Mouse (Mus musculus) stomach, embryonic 15.5 days (tissue): Measurements from ENCODE around the gene Casc1. TPM values are rescaled to one million over a fixed set of nuclear protein-coding genes. Genes with fewer than 3 reads are reported as not detected.

Experiments used
- ATAC-seq: fragments of 200-750 bp; cut with Nextera tagmentation; 2 replicates; pipeline ENCODE4 v1.8.0; 2017; ENCODE audit warnings: low read depth, moderate number of reproducible peaks, moderate TSS enrichment; ENCODE audit not compliant: insufficient read depth, low FRiP score
- H3K27ac ChIP-seq: fragments of 300-500 bp; sonication (generic); 2 replicates; pipeline ENCODE4 v1.5.1; 2015; ENCODE audit warnings: mild to moderate bottlenecking, inconsistent platforms
- H3K27me3 ChIP-seq: fragments of 300-500 bp; sonication (generic); replicated peaks from 2 replicates; pipeline ENCODE4 v1.6.1; 2015; ENCODE audit warnings: inconsistent platforms
- H3K36me3 ChIP-seq: fragments of 300-500 bp; sonication (generic); 2 replicates; pipeline ENCODE4 v1.6.1; 2015; ENCODE audit warnings: inconsistent platforms
- H3K4me1 ChIP-seq: fragments of 300-500 bp; sonication (generic); 2 replicates; pipeline ENCODE4 v1.6.1; 2015; ENCODE audit warnings: inconsistent platforms
- H3K4me2 ChIP-seq: fragments of 300-500 bp; sonication (generic); 2 replicates; pipeline ENCODE4 v1.6.1; 2015; ENCODE audit warnings: mild to moderate bottlenecking, inconsistent platforms
- H3K4me3 ChIP-seq: fragments of 300-500 bp; sonication (generic); replicated peaks from 2 replicates; pipeline ENCODE4 v1.5.1; 2015; ENCODE audit warnings: inconsistent platforms
- H3K9ac ChIP-seq: fragments of 300-500 bp; sonication (generic); 2 replicates; pipeline ENCODE4 v1.6.1; 2015; ENCODE audit warnings: inconsistent platforms
- H3K9me3 ChIP-seq: fragments of 300-500 bp; sonication (generic); 2 replicates; pipeline ENCODE4 v1.6.1; 2016; ENCODE audit warnings: inconsistent platforms
- WGBS: fragments of 180-500 bp; shearing (Covaris S2); methylation state at CpG from one replicate; pipeline ENCODE4 v1.1.7; 2015; 5-methylcytosine and 5-hydroxymethylcytosine counted together
- polyA plus RNA-seq: library from polyadenylated mRNA; unstranded; fragments of >200 nt; fragmentation: Nextera tagmentation; extraction: Ambion mirVana; gene quantifications from 2 replicates; pipeline ENCODE4 v1.2.1, GENCODE M21; 2015

Casc1 gene
- 0.19 and 0.49 TPM in 2 replicates for polyA plus RNA-seq

DNA sequence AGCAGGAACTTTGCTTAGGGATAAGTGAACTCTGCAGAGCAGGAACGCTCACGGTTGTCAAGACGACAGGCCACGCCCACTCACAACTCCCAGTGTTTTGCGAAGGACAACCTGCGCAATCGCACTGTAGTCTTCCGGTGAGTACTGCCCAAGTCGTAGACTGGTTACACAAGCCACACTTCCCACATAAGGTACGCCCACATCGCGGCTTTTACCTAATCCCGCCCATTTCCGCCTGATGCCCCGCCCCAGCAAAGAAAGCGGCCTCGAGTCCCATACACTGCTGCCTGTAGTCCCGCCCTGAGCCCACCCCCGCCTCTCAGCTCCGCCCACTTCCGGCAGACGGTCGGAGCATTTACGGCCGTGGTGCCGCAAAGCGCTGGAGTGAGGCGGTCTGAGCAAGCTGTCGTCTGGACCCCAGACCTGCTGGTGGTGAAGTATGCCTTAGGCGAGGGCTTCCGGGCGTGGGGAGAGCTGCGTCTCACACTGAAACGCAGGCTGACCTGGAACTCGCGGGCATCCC is at the start of gene Casc1, which contains the start of gene Etfrf1:
Gene Casc1 (minus strand): TSS at position 190 of the 523 bp plus-strand sequence.
Gene Etfrf1 (plus strand): TSS at position 319 of the 523 bp plus-strand sequence.
- peak within 1 kb of the TSS; percentile 73 for H3K9ac ChIP-seq
- H3K27me3 ChIP-seq = no peaks in the 10 kb centered on the region
- H3K4me1 ChIP-seq = peaks cover 11% of the 10 kb centered on the region; the same call in 1 of the 2 replicates
- ATAC-seq = peak; percentile 99
- WGBS = under 1% methylated on average over 36 of the region's 36 CpGs
- no peaks in the 10 kb centered on the region for H3K9me3 ChIP-seq
- peak within 1 kb of the TSS; percentile 72 for H3K4me3 ChIP-seq
- peak within 1 kb of the TSS; percentile 76 for H3K4me2 ChIP-seq
- peak within 1 kb of the TSS; percentile 96 for H3K27ac ChIP-seq
- H3K36me3 ChIP-seq = no peaks in the 10 kb centered on the region

DNA sequence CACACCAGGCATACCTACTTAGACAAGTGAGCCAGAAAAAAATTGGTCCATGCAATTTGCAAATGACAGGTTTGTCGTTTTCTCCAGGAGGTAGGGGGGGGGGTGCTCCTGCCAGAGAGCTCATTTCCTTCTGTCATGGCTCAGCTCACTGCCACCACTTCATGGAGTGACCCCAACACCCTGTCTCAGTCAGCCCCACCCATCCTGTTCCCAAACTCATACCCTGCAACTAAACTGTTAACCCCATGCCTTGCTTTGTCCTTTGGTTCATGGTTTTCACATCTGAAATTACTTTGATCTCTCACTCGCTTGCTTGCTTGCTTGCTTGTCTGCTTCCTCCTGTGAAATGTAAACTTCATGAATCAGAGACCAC is 45.9 kb upstream of the Casc1 start:
- Histone ChIP-seq H3K27me3 (no peaks in the 10 kb centered on the region), H3K9ac (no peak overlapping the region), H3K4me2 (no peak overlapping the region), H3K27ac (peak overlapping the region; percentile 68; the same call in 1 of the 2 replicates), H3K9me3 (no peaks in the 10 kb centered on the region), H3K36me3 (no peaks in the 10 kb centered on the region), H3K4me3 (no peak overlapping the region), H3K4me1 (no peaks in the 10 kb centered on the region; the same call in 1 of the 2 replicates)
- no peak for ATAC-seq
- WGBS = 25% methylated on average over 2 of the region's 2 CpGs

GRCm38 (mm10) chr6:145255952-145256700 is 45.3 kb upstream of the Casc1 start:
- no peaks in the 10 kb centered on the region for H3K27me3 ChIP-seq
- peak; percentile 90 for ATAC-seq
- H3K4me1 ChIP-seq = peaks cover 2% of the 10 kb centered on the region; the same call in 1 of the 2 replicates
- no peak overlapping the region for H3K4me3 ChIP-seq
- H3K27ac ChIP-seq = peak overlapping the region; percentile 68; the same call in 1 of the 2 replicates
- 62% methylated on average over 13 of the region's 13 CpGs for WGBS
- no peak overlapping the region for H3K4me2 ChIP-seq
- H3K36me3 ChIP-seq = no peaks in the 10 kb centered on the region
- H3K9ac ChIP-seq = no peak overlapping the region
- no peaks in the 10 kb centered on the region for H3K9me3 ChIP-seq

DNA sequence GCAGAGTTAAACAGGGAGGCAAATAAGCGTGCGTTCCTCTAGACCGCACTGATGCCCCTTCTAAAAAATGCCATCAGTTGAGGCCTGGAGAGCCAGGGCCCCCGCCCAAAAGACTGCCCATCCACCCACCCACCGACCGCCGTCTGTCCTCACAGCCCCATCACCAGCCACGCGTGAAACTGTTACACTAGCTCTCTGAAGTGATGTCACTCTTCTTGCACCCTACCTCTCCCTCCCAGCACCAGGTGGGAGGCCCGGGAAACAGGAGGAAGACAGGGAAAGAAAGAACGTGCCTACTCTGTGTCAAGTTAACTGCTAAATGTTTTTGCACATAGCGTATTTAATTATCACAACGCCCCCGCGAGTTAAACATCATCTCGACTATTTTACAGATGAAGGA is 40.0 kb upstream of the Casc1 start:
- peak overlapping the region; percentile 92 for H3K4me3 ChIP-seq
- H3K4me1 ChIP-seq = peaks cover 7% of the 10 kb centered on the region; the same call in 1 of the 2 replicates
- no peaks in the 10 kb centered on the region for H3K27me3 ChIP-seq
- H3K9me3 ChIP-seq = no peaks in the 10 kb centered on the region
- no peaks in the 10 kb centered on the region for H3K36me3 ChIP-seq
- H3K4me2 ChIP-seq = peak overlapping the region; percentile 86
- H3K9ac ChIP-seq = 0 out of 2 replicates have a peak overlapping the region, but pooled peaks have one; percentile 37
- peak overlapping the region; percentile 74 for H3K27ac ChIP-seq
- no peak; the same call in 1 of the 2 replicates for ATAC-seq
- 12% methylated on average over 16 of the region's 16 CpGs for WGBS

DNA sequence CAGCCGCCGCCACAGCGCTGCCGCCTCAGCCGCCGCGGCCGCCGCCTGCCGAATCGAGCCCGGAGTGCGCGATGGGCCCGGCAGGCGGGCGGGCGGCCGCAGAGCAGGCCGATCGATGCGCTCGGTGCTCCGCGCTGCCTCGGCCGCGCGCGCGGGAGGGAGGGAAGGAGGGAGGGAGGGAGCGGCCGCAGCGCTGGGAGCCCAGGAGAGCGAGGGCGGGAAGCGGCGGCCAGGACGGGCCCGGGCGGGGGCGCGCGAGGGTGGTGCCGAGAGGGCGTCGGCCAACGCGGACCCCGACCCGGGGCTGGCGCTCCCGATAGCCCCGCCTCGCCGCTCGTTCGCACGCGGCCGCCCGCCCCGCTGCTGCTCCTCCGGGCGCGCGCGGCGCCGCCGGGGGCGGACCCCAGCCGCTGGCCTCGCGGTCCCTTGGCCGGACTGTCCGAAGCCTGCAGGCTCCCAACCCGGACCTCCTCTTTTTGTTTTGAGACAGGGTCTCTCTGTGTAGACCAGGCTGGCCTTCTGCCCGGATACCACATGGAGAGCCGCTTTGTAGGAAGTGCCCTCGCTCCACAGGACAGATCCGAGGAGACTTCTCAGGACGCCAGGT is 39.5 kb upstream of the Casc1 start, which contains the start of gene Kras:
Gene Kras (minus strand): TSS at position 55 of the 607 bp plus-strand sequence.
- WGBS = 1% methylated on average over 33 of the region's 83 CpGs
- peak; percentile 95 for ATAC-seq

GRCm38 (mm10) chr6:145249291-145250184 is 38.7 kb upstream of the Casc1 start:
- Histone ChIP-seq H3K4me3 (peak overlapping the region; percentile 92), H3K9me3 (no peaks in the 10 kb centered on the region), H3K9ac (peak overlapping the region; percentile 96), H3K27me3 (no peaks in the 10 kb centered on the region), H3K27ac (peak overlapping the region; percentile 82), H3K4me1 (peaks cover 7% of the 10 kb centered on the region; the same call in 1 of the 2 replicates), H3K36me3 (no peaks in the 10 kb centered on the region), H3K4me2 (peak overlapping the region; percentile 75)
- WGBS = under 1% methylated on average over 78 of the region's 124 CpGs
- ATAC-seq = peak; percentile 59

More for the DNA sequence above, 39.5 kb upstream of the Casc1 start, which contains the start of gene Kras:
- Histone ChIP-seq H3K27me3 (no peaks in the 10 kb centered on the region), H3K36me3 (no peaks in the 10 kb centered on the region), H3K9me3 (no peaks in the 10 kb centered on the region), H3K4me2 (peak within 1 kb of the TSS; percentile 86), H3K4me3 (peak within 1 kb of the TSS; percentile 92), H3K4me1 (peaks cover 7% of the 10 kb centered on the region; the same call in 1 of the 2 replicates), H3K27ac (peak within 1 kb of the TSS; percentile 82), H3K9ac (peak within 1 kb of the TSS; percentile 96)

GRCm38 (mm10) chr6:145247886-145248285 is 37.1 kb upstream of the Casc1 start:
- peak overlapping the region; percentile 24; the same call in 1 of the 2 replicates for H3K4me2 ChIP-seq
- H3K4me1 ChIP-seq = peaks cover 7% of the 10 kb centered on the region; the same call in 1 of the 2 replicates
- no peak for ATAC-seq
- H3K9me3 ChIP-seq = no peaks in the 10 kb centered on the region
- H3K36me3 ChIP-seq = no peaks in the 10 kb centered on the region
- 67% methylated on average over 3 of the region's 3 CpGs for WGBS
- no peak overlapping the region for H3K4me3 ChIP-seq
- H3K27ac ChIP-seq = no peak overlapping the region
- no peak overlapping the region for H3K9ac ChIP-seq
- H3K27me3 ChIP-seq = no peaks in the 10 kb centered on the region

- Histone ChIP-seq H3K27ac (no peak overlapping the region), H3K9me3 (no peaks in the 10 kb centered on the region), H3K4me3 (no peak overlapping the region), H3K9ac (no peak overlapping the region), H3K27me3 (no peaks in the 10 kb centered on the region), H3K4me1 (peaks cover 7% of the 10 kb centered on the region; the same call in 1 of the 2 replicates), H3K36me3 (no peaks in the 10 kb centered on the region), H3K4me2 (no peak overlapping the region)
- 80% methylated on average over 5 of the region's 5 CpGs for WGBS
- ATAC-seq = no peak
Observed at GRCm38 (mm10) chr6:145246841-145247240, 36.0 kb upstream of the Casc1 start.

GRCm38 (mm10) chr6:145242521-145242920 is 31.7 kb upstream of the Casc1 start:
- Histone ChIP-seq H3K9ac (no peak overlapping the region), H3K9me3 (no peaks in the 10 kb centered on the region), H3K36me3 (no peaks in the 10 kb centered on the region), H3K4me3 (no peak overlapping the region), H3K4me2 (no peak overlapping the region), H3K27me3 (no peaks in the 10 kb centered on the region), H3K4me1 (no peaks in the 10 kb centered on the region), H3K27ac (no peak overlapping the region)
- no peak for ATAC-seq
- WGBS = 27% methylated on average over 1 of the region's 1 CpGs

GRCm38 (mm10) chr6:145240285-145240684 is 29.5 kb upstream of the Casc1 start:
- H3K4me1 ChIP-seq = no peaks in the 10 kb centered on the region
- H3K36me3 ChIP-seq = no peaks in the 10 kb centered on the region
- H3K4me3 ChIP-seq = no peak overlapping the region
- H3K4me2 ChIP-seq = no peak overlapping the region
- H3K27me3 ChIP-seq = no peaks in the 10 kb centered on the region
- H3K9ac ChIP-seq = no peak overlapping the region
- H3K27ac ChIP-seq = no peak overlapping the region
- WGBS = 86% methylated on average over 6 of the region's 6 CpGs
- no peaks in the 10 kb centered on the region for H3K9me3 ChIP-seq
- no peak for ATAC-seq

GRCm38 (mm10) chr6:145237148-145237547 is 26.3 kb upstream of the Casc1 start:
- Histone ChIP-seq H3K36me3 (no peaks in the 10 kb centered on the region; the same call in 1 of the 2 replicates), H3K4me2 (no peak overlapping the region), H3K4me3 (no peak overlapping the region), H3K4me1 (no peaks in the 10 kb centered on the region), H3K27me3 (no peaks in the 10 kb centered on the region), H3K9ac (no peak overlapping the region), H3K27ac (no peak overlapping the region), H3K9me3 (no peaks in the 10 kb centered on the region)
- no peak for ATAC-seq
- 81% methylated on average over 4 of the region's 4 CpGs for WGBS
